Mouse (Mus musculus): ENCODE measurements around the gene Epha3.

Epha3 gene

DNA sequence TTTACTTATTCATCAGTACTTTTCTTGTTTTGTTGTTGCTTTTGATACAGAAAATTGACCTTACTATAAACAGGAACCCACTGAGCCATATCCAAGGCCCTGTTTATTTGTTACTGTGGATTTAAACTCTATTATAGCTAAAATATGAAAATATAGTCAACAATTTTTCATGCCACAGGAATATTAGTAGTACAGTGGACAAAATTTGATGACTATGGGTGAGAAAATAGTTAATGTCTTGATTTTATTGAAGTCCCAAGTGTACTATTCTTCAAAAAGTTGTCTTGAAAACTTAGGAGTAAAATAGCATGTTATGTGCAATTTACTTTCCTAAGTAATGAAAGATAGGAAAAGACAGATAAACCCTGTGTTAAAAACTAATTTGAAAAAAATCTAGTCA lies 217.4 kb downstream of the Epha3 start:
- no peak for DNase-seq

GRCm38 (mm10) chr16:63642641-63643040 lies 221.3 kb downstream of the Epha3 start:
- no peak for DNase-seq

- no peak for DNase-seq
These were observed 222.4 kb downstream of the Epha3 start for GRCm38 (mm10) chr16:63641603-63642002.

DNA sequence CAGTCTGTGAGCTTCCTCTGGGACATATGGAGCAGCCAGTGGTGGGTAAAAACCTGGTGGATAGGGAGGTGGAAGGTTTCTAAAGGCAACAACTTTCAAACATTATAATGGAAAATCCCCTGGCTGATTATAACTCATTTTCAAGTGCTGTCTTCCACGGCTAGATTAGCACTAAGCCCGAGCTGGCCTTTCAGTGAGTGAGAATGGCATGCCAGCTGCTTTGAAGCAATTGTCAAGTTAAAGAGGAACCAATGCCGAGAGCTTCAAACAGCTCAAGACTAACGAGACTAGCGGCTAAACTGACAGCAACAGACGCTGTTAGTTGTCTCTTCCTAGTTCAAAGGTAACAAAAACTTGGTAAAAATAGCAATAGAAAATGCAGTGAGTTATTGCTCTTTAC lies 225.3 kb downstream of the Epha3 start:
- DNase-seq: no peak

DNA sequence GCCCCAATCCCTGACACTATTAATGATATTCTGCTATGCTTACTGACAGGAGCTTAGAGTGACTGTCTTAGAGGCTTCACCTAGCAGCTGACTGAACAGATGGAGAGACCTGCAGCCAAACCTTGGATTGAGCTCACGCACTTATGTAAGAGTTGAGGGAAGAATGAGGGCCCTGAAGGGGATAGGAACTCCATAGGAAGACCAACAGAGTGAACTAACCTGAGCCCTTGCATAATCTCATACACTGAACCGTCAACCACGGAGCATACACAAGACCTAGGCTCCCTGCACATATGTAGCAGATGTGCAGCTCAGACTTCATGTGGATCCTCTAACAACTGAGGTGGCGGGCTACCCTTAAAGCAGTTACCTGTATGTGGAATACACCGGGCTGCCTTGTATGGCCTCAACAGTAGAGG lies 230.2 kb downstream of the Epha3 start:
- no peak for DNase-seq

- DNase-seq: no peak
These were observed 238.7 kb downstream of the Epha3 start for GRCm38 (mm10) chr16:63625229-63625628.

GRCm38 (mm10) chr16:63621845-63622244 lies 242.1 kb downstream of the Epha3 start:
- DNase-seq: peak; percentile 30

DNA sequence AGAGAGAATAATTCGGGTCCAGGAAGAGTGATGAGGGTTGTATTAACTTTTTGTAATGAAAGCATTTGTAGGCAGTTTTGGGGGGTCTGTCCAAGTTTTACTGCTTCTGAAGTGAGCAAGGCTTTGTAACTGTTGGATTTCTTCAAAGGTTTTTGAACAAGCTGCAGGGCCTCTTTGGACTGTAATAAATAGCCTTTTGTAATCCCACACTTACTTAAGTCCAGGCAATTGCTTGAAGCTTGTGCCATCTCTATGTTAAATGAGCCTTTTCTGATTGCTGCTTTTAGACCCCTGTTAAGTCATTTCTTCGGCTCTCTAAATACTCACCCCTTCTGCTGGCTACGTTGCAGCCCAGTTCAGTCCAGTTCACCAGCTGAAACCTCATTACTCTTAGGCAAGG lies 248.6 kb downstream of the Epha3 start:
- no peak for DNase-seq

GRCm38 (mm10) chr16:63613006-63613405 lies 251.0 kb downstream of the Epha3 start:
- DNase-seq: no peak

DNA sequence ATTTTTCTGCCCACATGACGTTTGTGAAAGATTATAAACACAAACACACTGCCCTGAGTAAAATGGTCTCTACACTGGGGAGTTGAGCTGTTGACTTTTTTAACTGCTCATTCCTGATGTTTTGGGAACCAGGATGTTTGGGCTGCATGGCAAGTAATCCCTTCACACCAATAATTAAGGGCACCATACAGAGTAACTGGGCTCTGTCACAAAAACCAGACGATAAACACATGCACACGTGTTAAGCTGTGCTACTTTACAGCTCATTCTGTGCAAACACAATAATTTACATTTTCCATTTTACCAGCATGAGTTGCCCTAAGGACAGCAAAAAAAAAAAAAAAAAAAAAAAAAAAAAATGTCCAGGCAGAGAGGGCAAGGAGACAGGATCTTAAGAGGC lies 263.7 kb downstream of the Epha3 start:
- no peak for DNase-seq

- DNase-seq: peak; percentile 2
These were observed 269.3 kb downstream of the Epha3 start for GRCm38 (mm10) chr16:63594656-63595055.

GRCm38 (mm10) chr16:63569746-63570145 lies 294.2 kb downstream of the Epha3 start:
- DNase-seq: no peak

DNA sequence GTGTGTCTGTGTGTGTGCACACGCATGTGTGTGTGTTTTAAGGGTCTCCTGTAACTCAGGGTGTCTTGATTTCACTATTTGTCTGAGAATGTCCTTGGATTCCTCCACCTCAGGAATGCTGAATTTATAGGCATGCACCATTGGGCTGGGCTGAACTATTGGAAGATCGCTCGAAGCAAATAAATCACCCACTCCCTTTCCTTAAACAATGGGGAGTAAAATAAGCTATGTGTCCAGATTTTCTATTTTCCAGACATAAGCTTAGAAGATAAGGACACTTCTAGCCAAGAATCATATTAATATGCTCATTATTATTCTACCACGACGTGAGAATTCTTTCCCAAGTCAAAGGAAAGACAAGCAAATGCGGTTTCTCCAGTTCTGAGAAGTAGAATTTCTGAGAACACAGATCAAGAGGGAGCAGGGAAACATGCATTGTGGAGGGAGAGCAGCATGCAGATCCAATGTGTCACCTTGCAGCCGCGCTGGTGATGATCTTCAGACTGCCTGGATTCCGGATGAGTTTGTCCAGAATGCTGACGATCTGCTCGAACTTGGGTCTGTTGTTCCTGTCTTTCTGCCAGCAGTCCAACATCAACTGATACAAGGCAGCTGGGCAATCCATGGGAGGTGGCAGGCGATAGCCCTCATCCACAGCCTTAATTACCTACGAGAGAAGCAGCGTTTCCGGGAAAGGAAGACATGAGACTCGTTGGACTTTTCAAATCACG lies 297.7 kb downstream of the Epha3 start:
- no peak for DNase-seq

- no peak for DNase-seq
These were observed 307.4 kb downstream of the Epha3 start for GRCm38 (mm10) chr16:63556410-63557146.

DNA sequence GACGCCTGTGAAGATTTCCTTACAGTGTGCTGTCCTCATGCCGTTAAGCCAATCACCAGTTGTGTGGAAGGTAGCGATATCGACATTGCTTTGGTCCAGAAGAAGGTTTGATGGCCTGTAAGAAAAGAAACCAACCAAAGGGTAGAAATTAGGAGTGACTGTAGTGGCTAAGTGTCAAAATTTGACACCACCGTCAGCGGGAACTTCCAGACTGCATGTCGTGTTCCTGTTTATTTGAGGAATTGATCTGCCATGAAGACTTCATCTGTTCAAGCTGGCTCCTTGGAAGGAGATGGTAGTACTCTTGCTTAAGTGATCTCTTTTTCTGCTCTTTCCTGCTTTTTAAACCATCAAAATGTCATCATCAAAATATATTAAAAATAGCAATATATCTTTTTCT lies 311.4 kb downstream of the Epha3 start:
- DNase-seq: no peak

- no peak for DNase-seq
These were observed 324.5 kb downstream of the Epha3 start for GRCm38 (mm10) chr16:63539489-63539888.

- no peak for DNase-seq
These were observed 335.2 kb downstream of the Epha3 start for GRCm38 (mm10) chr16:63528821-63529220.

DNA sequence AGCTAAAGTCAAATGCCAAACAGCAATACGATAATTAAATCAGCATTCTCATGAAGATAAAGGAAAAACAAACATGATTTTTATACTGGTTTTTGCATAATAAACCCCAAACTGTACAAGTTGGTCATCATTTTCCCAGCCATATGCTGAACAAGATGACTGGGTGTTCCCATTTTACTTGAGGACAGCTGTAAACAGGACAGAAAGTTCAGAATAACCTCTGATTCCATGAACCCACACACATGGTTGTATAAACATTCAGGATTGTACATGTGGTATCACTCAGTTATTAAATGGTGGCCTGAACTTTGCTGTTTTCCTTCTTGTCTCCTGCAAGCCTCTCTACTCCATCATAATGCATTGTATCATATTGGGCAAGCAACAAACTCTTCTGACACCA lies 346.3 kb downstream of the Epha3 start:
- DNase-seq: no peak

DNA sequence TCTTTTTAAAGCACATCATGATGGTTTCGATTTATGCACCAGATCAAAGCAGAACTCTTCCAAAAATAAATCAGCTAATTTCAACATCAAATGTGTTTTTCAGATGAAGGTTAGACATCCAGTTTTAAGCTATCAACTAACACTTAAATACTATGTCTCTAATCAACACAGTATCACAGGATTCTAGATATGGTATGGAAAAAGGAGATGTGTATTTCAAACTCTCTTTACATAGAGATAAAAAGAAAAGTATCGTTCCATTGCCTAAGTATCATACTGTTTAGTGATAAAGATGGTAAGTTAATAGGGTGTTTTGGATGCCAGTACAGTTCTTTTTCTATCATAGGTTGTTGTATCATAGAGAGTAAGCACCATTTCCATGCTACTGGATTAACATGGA lies 353.9 kb downstream of the Epha3 start:
- no peak for DNase-seq

- no peak for DNase-seq
These were observed 357.5 kb downstream of the Epha3 start for GRCm38 (mm10) chr16:63506437-63506836.

- no peak for DNase-seq
These were observed 362.5 kb downstream of the Epha3 start for GRCm38 (mm10) chr16:63501456-63501855.

DNA sequence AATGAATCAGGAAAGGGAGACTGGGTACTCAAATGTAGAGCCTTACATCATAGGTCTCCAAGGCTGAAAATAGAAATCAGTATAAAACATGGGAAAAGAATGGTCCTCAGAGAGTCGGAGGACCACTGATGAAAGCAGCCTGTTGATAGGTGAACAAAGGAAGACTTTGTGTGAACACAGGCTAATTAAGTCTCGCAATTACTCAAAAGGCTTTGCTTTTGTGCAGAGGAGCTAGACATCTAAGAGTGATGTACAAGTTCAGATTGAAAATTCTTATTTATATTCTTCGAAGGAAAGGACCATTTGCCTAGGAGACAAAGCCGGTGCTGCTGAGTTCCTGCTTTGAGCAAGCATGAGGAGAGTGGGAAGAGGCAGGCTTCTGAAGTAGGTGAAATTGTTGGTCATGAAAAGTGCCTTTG lies 363.0 kb downstream of the Epha3 start:
- DNase-seq: no peak
